Comparison of ENCODE assay signal across 8 mouse cellular contexts in genomic region chr17:23193441-23193840, GRCm38 (mm10). TPM values are rescaled to one million over a fixed set of nuclear protein-coding genes. Genes with fewer than 3 reads are reported as not detected.
DNase-seq lines count a peak whose midpoint lies in the region; ATAC-seq and TF ChIP-seq lines count a peak whose summit lies in the region.

No protein-coding gene starts in this region.

- H3K27me3 ChIP-seq in E14TG2a.4 (ENCODE audit: insufficient read depth, low read length): no peaks in the 10 kb centered on the region
- no peaks in the 10 kb centered on the region for H3K27me3 ChIP-seq in heart, embryonic 15.5 days
- no peaks in the 10 kb centered on the region for H3K27me3 ChIP-seq in liver, postnatal 0 days (ENCODE audit: insufficient read depth, low read length)
- H3K27me3 ChIP-seq in neural tube, embryonic 13.5 days: no peaks in the 10 kb centered on the region

- 2% methylated on average over 11 of the region's 11 CpGs for WGBS in heart, embryonic 15.5 days
- under 1% methylated on average over 11 of the region's 11 CpGs for WGBS in liver, postnatal 0 days (ENCODE audit: insufficient replicate concordance)
- WGBS in neural tube, embryonic 13.5 days: 2% methylated on average over 11 of the region's 11 CpGs

- H3K4me2 ChIP-seq in heart, embryonic 15.5 days: peak overlapping the region; percentile 61
- peak overlapping the region; percentile 93 for H3K4me2 ChIP-seq in liver, postnatal 0 days (ENCODE audit: low read depth, low read length)
- H3K4me2 ChIP-seq in neural tube, embryonic 13.5 days: peak overlapping the region; percentile 70

- peak overlapping the region; percentile 46 for H3K9ac ChIP-seq in heart, embryonic 15.5 days
- H3K9ac ChIP-seq in liver, postnatal 0 days (replicated peaks): peak overlapping the region; percentile 64
- H3K9ac ChIP-seq in neural tube, embryonic 13.5 days: peak overlapping the region; percentile 69

- no peaks in the 10 kb centered on the region for H3K9me3 ChIP-seq in E14TG2a.4 (ENCODE audit: low read length)
- H3K9me3 ChIP-seq in heart, embryonic 15.5 days (replicated peaks): no peaks in the 10 kb centered on the region
- no peaks in the 10 kb centered on the region for H3K9me3 ChIP-seq in liver, postnatal 0 days (ENCODE audit: low read length)
- H3K9me3 ChIP-seq in neural tube, embryonic 13.5 days: no peaks in the 10 kb centered on the region

- peaks cover 8% of the 10 kb centered on the region for H3K4me1 ChIP-seq in E14TG2a.4 (replicated peaks; ENCODE audit: low read depth, low read length)
- H3K4me1 ChIP-seq in heart, embryonic 15.5 days (replicated peaks): peaks cover 6% of the 10 kb centered on the region
- peaks cover 7% of the 10 kb centered on the region; the same call in 1 of the 2 replicates for H3K4me1 ChIP-seq in liver, postnatal 0 days (ENCODE audit: insufficient read depth)
- H3K4me1 ChIP-seq in neural tube, embryonic 13.5 days (replicated peaks): peaks cover 18% of the 10 kb centered on the region

- ATAC-seq in erythroid progenitor cell, adult 5-6 weeks (replicated peaks; ENCODE audit: low FRiP score, poor library complexity, severe bottlenecking): peak; percentile 77
- ATAC-seq in heart, embryonic 15.5 days (replicated peaks; ENCODE audit: insufficient number of reproducible peaks, insufficient read depth, low FRiP score, low read depth): peak; percentile 90
- peak; percentile 86 for ATAC-seq in liver, postnatal 0 days
- ATAC-seq in neural tube, embryonic 13.5 days (ENCODE audit: low read depth): peak; percentile 95

- H3K36me3 ChIP-seq in E14TG2a.4 (ENCODE audit: insufficient read depth, low read length): no peaks in the 10 kb centered on the region
- no peaks in the 10 kb centered on the region for H3K36me3 ChIP-seq in heart, embryonic 15.5 days
- peaks cover 4% of the 10 kb centered on the region; the same call in 1 of the 2 replicates for H3K36me3 ChIP-seq in liver, postnatal 0 days (replicated peaks; ENCODE audit: insufficient read depth, low read length)
- H3K36me3 ChIP-seq in neural tube, embryonic 13.5 days: peaks cover 8% of the 10 kb centered on the region

- TF ChIP-seq EP300 in liver, postnatal 0 days (IDR thresholded peaks at IDR 0.05; ENCODE audit: low read depth): no peak

- no peak for TF ChIP-seq CTCF in E14TG2a.4 (conservative IDR thresholded peaks at IDR 0.05; ENCODE audit: low read length)
- no peak for TF ChIP-seq CTCF in liver, postnatal 0 days (IDR thresholded peaks at IDR 0.05; ENCODE audit: low read depth)

- DNase-seq in brain, embryonic 18.5 days (ENCODE audit: low read depth, low spot score): peak; percentile 8
- peak; percentile 60 for DNase-seq in kidney, postnatal 14 days
- peak; percentile 52 for DNase-seq in liver, postnatal 0 days
- peak; percentile 43 for DNase-seq in testis, postnatal 14 days (ENCODE audit: low spot score)

- H3K4me3 ChIP-seq in E14TG2a.4 (replicated peaks; ENCODE audit: low read length): peak overlapping the region; percentile 85
- peak overlapping the region; percentile 74 for H3K4me3 ChIP-seq in heart, embryonic 15.5 days
- peak overlapping the region; percentile 60 for H3K4me3 ChIP-seq in liver, postnatal 0 days (ENCODE audit: low read depth, low read length)
- peak overlapping the region; percentile 78 for H3K4me3 ChIP-seq in neural tube, embryonic 13.5 days

- H3K27ac ChIP-seq in heart, embryonic 15.5 days: peak overlapping the region; percentile 48
- H3K27ac ChIP-seq in liver, postnatal 0 days (ENCODE audit: low read depth): no peak overlapping the region
- H3K27ac ChIP-seq in neural tube, embryonic 13.5 days (replicated peaks): peak overlapping the region; percentile 64; the same call in 1 of the 2 replicates

RNA-seq across cellular contexts. Expression of gene Zfp40, which starts 0.4 kb away (rescaled TPM):
- total RNA-seq in erythroid progenitor cell, adult 5-6 weeks (2015; ENCODE audit: low replicate concordance): 3.6 and 14.7 TPM in 2 replicates
- total RNA-seq in erythroid progenitor cell, adult 5-6 weeks (2017; ENCODE audit: low replicate concordance): 0.61 TPM in 1 of 2 replicates, not detected in the other
- 7.5 and 8.9 TPM in 2 replicates for polyA plus RNA-seq in heart, embryonic 15.5 days (2015; fragmentation: Nextera tagmentation; extraction: Ambion mirVana)
- 1.4 and 2.0 TPM in 2 replicates for polyA plus RNA-seq in liver, postnatal 0 days (2015; fragmentation: Nextera tagmentation; extraction: Ambion mirVana)
- polyA plus RNA-seq in neural tube, embryonic 13.5 days (2015; fragmentation: Nextera tagmentation; extraction: Ambion mirVana): 23.2 and 25.6 TPM in 2 replicates

Comparison
In these comparisons a context has a peak if more than half of its experiments do, and no peak if none do; other contexts are left out.
1. DNase-seq: peak in every context shown above with its lines; median percentile 60 in kidney, postnatal 14 days; 52 in liver, postnatal 0 days; 43 in testis, postnatal 14 days; 8 in brain, embryonic 18.5 days.